Mouse (Mus musculus) thymus, postnatal 10 days (tissue): ENCODE measurements around the gene Fam57b.

ENCODE experiments used
- DNase-seq, 2 experiments: peaks; one replicate each; pipeline ENCODE4 v3.0.0; 2021; ENCODE audit warnings: low spot score in 2 of 2

Gene Fam57b

DNA sequence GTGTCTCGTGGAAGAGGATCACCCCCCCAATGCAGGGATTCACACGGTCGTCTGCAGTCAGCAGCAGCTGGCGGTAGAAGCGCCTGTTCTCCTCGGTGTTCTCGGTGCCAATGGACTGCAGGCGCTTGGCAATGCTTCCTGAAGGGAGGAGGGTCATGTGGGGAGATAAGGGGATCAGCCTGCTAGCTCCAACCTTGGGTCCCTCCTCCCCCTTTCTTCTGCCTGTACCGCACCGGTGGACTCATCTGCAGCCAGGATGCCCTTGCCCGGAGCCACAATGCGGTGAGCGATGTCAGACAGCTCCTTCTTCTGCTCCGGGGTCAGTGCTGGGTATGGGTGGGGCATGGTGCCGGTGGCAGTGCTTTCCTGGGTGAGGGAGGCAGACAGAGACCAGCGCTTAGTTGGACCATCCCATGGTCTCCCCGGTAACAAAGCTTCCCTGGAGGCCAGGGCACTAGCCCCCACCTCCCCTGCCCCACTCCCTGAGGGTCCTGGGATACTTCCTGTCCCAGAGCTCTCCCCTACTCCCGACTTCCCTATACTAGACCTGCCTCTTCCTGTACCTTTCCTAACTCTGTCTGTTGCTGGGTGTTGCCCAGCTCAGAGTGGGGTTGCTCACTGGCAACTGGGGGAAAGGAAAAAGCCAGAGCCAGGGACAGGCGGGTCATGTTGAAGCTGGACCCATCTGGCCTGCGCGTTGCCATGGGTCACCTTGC is at the start of gene Fam57b:
Gene Fam57b (plus strand): TSS at position 258 of the 716 bp plus-strand sequence.
- DNase-seq, result no peak

GRCm38 (mm10) chr7:126748824-126749223 is 48.6 kb upstream of the Fam57b start:
- DNase-seq, result no peak

DNA sequence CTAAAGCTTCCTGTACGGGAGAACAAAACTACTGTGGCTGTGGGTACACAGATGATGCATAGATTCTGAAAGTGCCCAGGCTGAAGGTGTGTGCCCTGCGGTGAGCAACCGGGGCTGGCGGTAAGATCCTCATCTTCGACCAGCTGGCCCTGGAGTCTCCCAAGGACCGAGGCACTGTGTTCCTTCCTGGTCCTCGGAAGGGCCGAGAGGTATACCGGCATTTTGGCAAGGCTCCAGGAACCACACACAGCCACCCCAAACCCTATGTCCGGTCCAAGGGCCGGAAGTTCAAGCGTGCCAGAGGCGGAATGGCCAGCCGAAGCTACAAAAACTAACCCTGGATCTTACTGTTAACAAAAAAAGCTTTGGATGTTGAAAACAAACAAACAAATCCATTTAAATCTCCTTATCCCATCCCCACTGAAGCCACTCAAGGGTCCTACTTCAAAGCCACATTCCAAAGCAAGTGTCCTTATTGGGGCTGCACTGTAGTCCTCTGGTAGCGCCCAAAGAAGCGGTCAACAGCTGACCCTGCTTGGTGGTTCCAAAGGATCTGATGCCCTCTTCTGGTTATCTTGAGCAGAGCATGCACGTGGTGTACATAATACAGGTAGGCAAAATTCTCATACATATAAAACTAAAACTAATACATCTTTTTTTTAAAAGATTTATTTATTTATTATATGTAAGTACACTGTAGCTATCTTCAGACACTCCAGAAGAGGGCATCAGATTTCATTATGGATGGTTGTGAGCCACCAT is 47.7 kb upstream of the Fam57b start:
- no peak for DNase-seq

- DNase-seq, result peak; percentile 34 to 68
Observed at GRCm38 (mm10) chr7:126754866-126755265, 42.6 kb upstream of the Fam57b start.

DNA sequence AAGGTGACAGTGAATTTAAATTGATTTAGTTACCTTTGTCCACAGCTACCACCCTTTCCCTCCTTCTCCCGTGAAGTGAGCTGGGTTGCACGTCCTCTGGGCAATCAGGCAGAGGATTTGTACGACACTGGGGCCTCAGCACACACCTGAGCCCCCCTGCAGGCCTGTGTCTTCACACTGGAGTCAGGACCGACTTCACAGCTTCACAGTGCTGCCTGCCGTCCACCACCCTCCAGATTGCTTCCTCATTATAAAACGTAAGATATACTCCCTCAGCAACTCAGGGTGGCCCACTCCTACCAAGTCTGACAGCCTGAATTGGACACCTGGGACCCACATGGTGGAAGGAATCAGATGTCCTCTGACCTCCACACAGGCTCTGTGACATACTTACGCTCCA is 38.9 kb upstream of the Fam57b start:
- DNase-seq, result no peak

DNA sequence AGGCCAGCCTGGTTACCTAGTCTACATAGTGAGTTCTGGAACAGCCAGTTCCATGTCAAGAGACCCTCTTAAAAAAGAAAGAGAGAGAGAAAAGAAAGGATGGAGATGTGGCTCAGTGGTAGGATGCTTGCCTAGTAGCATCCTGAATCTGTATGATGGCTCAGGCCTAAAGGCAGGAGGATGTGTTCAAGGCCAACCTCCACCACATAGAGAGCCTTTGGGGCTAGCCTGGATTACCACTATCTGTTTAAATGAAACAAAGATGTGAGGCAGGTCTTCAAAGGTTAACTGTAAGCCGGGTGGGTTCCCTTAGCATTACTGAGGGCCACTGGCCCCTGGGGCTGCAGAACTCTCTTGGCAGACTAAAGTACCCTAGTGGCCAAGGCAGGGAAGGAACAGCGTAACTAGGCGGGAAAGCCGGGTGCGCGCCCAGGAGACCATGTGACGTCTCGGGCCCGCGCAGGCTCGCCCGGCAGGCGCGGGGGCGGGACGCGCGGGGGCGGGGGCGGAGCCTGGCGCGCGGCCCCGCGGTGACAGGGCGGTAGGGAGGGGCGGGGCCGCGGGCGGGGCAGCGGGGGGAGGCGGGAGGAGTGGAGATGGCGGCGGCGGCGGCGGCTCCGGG is 38.3 kb upstream of the Fam57b start, which contains the start of gene Mapk3:
Gene Mapk3 (plus strand): TSS at position 552 of the 622 bp plus-strand sequence.
- DNase-seq, result peak; percentile 89

- peak in 1 of 2 experiments; percentile 68 for DNase-seq
Observed at GRCm38 (mm10) chr7:126759672-126760390, 37.6 kb upstream of the Fam57b start.

DNA sequence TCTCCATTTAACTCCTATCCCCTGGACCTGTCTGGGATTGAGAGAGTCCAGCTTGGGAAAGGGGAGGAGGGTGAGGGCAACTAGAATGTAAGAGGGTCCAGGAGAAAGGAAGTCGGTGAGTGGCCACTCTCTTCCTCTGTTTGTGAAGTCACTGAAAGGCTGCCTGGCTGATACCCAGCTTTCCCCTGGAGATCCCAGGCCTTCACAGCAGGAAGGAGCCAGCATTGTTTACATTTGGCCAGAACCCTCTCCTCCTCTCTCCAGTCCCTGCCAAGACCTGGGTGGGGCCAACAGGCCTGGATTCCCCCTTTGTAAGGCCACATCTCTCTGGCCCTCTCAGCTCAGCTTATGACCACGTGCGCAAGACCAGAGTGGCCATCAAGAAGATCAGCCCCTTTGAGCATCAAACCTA is 37.1 kb upstream of the Fam57b start:
- no peak for DNase-seq

DNA sequence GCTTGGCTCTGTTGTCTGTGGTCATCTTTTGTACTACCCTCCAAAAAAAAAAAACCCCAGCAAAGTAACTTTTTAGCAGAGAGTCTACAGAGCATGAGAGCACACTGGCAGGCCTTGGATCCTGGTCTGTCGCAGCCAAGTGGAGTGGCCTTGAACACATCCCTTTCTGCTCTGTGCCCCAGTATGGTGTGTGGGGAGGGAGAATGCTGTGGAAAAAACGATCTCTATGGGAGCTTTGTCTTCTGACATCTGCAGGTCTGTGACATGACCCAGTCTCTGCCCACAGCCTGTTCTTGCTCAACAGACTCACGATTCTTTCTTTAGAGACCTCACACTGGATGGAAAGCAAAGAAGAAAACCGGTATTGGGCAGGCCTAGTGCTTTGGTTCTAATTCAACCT is 36.5 kb upstream of the Fam57b start:
- DNase-seq, result no peak

GRCm38 (mm10) chr7:126761529-126762067 is 35.9 kb upstream of the Fam57b start:
- DNase-seq, result no peak

DNA sequence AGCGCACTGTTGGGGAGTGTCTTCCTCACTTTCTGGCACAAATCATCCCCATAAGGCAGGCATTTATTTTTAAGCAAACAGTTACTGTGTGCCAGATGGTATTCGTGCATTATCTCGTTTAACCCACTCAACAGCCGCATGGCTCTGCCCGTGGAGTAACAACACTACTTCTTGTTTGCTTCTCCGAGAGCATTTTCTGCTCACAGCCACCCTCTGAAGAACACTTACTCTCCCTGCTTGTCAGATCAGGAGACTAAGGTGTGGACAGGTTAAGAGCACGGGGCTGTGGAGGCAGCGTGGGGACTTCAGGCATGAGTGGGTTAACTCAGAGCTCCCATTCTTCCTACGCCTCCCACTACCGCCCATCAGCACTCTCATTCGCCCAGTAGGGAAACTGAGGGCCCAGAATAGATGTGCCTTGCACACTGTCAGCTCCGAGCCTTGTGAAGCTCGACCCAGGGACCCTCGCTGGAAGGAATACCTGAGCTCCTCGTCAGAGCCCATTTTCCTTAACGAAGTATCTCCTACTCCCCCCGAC is 34.9 kb upstream of the Fam57b start:
- no peak for DNase-seq

DNA sequence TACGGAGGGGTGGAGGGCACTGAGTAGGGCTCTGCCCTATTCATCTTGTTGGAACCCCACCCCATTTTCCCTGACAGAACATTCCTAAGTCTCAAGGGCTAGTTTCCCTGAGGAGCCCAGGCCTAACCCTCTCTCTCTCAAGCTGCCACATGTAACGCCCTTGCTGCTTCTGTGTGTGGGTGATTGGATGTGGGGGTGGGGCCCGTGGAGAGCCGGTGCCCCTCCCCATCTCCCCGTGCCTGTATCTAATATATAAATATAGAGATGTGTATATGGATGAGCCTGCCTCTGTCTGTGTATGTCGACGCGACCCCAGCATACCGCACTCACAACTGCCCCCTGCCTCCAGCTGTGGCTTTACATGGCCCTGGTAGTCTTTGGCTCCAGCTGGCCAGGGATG is 31.9 kb upstream of the Fam57b start:
- DNase-seq, result no peak

GRCm38 (mm10) chr7:126766201-126766600 is 31.3 kb upstream of the Fam57b start, which contains the start of gene Gdpd3:
Gene Gdpd3 (plus strand): TSS chr7:126766334.
- no peak for DNase-seq

DNA sequence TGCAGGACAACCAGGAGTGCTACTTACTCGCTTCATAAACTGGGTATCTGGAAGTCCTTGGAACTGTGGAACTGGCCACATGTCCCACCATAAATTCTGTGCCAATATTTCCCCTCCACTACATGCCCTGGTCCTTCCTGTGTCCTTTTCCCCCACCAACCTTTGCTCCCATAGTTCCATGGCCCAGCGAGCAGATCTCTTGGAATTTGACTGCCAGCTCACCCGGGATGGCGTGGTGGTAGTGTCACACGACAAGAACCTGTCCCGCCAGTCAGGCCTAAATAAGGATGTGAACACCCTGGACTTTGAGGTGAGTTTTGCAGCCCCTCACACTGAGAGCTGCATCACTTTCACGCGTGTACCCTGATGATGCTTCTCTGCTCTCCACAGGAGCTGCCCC is 30.5 kb upstream of the Fam57b start:
- DNase-seq, result no peak

GRCm38 (mm10) chr7:126770784-126771183 is 26.7 kb upstream of the Fam57b start:
- no peak for DNase-seq

GRCm38 (mm10) chr7:126773351-126773750 is 24.1 kb upstream of the Fam57b start:
- DNase-seq, result no peak

GRCm38 (mm10) chr7:126774463-126774862 is 23.0 kb upstream of the Fam57b start:
- DNase-seq, result no peak

GRCm38 (mm10) chr7:126775185-126775977 is 22.1 kb upstream of the Fam57b start:
- no peak for DNase-seq

DNA sequence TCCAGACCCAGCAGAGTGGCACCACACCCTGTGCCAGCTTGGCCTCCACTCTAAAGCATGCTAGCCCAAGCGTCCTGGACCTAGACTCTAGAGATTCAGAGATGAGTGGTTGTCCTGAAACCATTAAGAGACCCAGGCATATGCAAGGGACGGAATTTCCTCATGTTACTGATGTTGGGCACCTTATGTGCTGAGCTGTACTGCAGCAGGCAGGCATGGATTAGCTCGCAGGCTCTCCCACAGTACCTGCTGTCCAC is 21.6 kb upstream of the Fam57b start:
- no peak for DNase-seq

GRCm38 (mm10) chr7:126776598-126777057 is 20.8 kb upstream of the Fam57b start, which contains the start of gene Ypel3:
Gene Ypel3 (plus strand): TSS chr7:126776955.
- DNase-seq, result peak; percentile 94 to 95

- DNase-seq, result peak in 1 of 2 experiments; percentile 24
Observed at GRCm38 (mm10) chr7:126777476-126777875, 20.0 kb upstream of the Fam57b start.
